Mouse (Mus musculus): ENCODE data around the gene B230118H07Rik. TPM values are rescaled to one million over a fixed set of nuclear protein-coding genes. Genes with fewer than 3 reads are reported as not detected.
"Not testable (repeated sequence)": the region's sequence is repeated elsewhere in the genome, so short reads cannot be mapped to it uniquely, and the experiment has no call there.

Gene B230118H07Rik
- total RNA-seq, 1 experiment = 20.2 TPM

GRCm38 (mm10) chr2:101545593-101545992 is 103.7 kb downstream of the B230118H07Rik start:
- no peak for DNase-seq (ENCODE audit: low read depth, low spot score)
- in situ Hi-C loops (cut with MboI; ENCODE audit: low sequenced_read_pairs in 2 of 2, unreplicated experiment in 2 of 2) = no loop called here
- H3K9ac ChIP-seq (ENCODE audit: insufficient read depth, low read depth, low read length, poor library complexity, severe bottlenecking) = no peak overlapping the region
- no peak for TF ChIP-seq MAFK (IDR thresholded peaks at IDR 0.05; ENCODE audit: insufficient read depth, low read depth, low read length)
- TF ChIP-seq ZNF384 (IDR thresholded peaks at IDR 0.05; ENCODE audit: low read depth, low read length) = no peak
- no peak for TF ChIP-seq HCFC1 (IDR thresholded peaks at IDR 0.05; ENCODE audit: borderline replicate concordance, insufficient read depth, low read length)
- no peak for TF ChIP-seq CHD2 (IDR thresholded peaks at IDR 0.05; ENCODE audit: low read depth, low read length)
- no peaks in the 10 kb centered on the region for H3K9me3 ChIP-seq (ENCODE audit: control insufficient read depth, insufficient read depth, low read depth, low read length)
- no peaks in the 10 kb centered on the region for H3K4me1 ChIP-seq (ENCODE audit: control insufficient read depth in 2 of 2, insufficient read depth in 2 of 2, low read length in 2 of 2, poor library complexity in 1 of 2)
- no peak overlapping the region for H3K27ac ChIP-seq (ENCODE audit: insufficient read depth, low read depth, low read length, poor library complexity, severe bottlenecking)
- H3K36me3 ChIP-seq (ENCODE audit: control insufficient read depth, insufficient read depth, low read length, poor library complexity, severe bottlenecking) = no peaks in the 10 kb centered on the region
- H3K4me3 ChIP-seq (ENCODE audit: insufficient read depth in 1 of 2, low read depth in 1 of 2, low read length in 2 of 2, poor library complexity in 1 of 2, severe bottlenecking in 1 of 2) = no peak overlapping the region

GRCm38 (mm10) chr2:101543704-101544417 is 105.5 kb downstream of the B230118H07Rik start:
- DNase-seq (ENCODE audit: low read depth, low spot score) = no peak
- no peaks in the 10 kb centered on the region for H3K9me3 ChIP-seq (ENCODE audit: control insufficient read depth, insufficient read depth, low read depth, low read length)
- H3K9ac ChIP-seq (ENCODE audit: insufficient read depth, low read depth, low read length, poor library complexity, severe bottlenecking) = no peak overlapping the region
- TF ChIP-seq MAFK (IDR thresholded peaks at IDR 0.05; ENCODE audit: insufficient read depth, low read depth, low read length) = no peak
- no peak for TF ChIP-seq ZC3H11A (IDR thresholded peaks at IDR 0.05; ENCODE audit: borderline replicate concordance, low read depth, low read length)
- no peak for TF ChIP-seq ZNF384 (IDR thresholded peaks at IDR 0.05; ENCODE audit: low read depth, low read length)
- TF ChIP-seq HCFC1 (IDR thresholded peaks at IDR 0.05; ENCODE audit: borderline replicate concordance, insufficient read depth, low read length) = no peak
- TF ChIP-seq CHD2 (IDR thresholded peaks at IDR 0.05; ENCODE audit: low read depth, low read length) = no peak
- H3K27ac ChIP-seq (ENCODE audit: insufficient read depth, low read depth, low read length, poor library complexity, severe bottlenecking) = no peak overlapping the region
- no peaks in the 10 kb centered on the region for H3K4me1 ChIP-seq (ENCODE audit: control insufficient read depth in 2 of 2, insufficient read depth in 2 of 2, low read length in 2 of 2, poor library complexity in 1 of 2)
- H3K4me3 ChIP-seq (ENCODE audit: insufficient read depth in 1 of 2, low read depth in 1 of 2, low read length in 2 of 2, poor library complexity in 1 of 2, severe bottlenecking in 1 of 2) = no peak overlapping the region
- in situ Hi-C loops (cut with MboI; ENCODE audit: low sequenced_read_pairs in 2 of 2, unreplicated experiment in 2 of 2) = no loop called here
- H3K36me3 ChIP-seq (ENCODE audit: control insufficient read depth, insufficient read depth, low read length, poor library complexity, severe bottlenecking) = no peaks in the 10 kb centered on the region

- H3K9ac ChIP-seq (ENCODE audit: insufficient read depth, low read depth, low read length, poor library complexity, severe bottlenecking); H3K4me3 ChIP-seq (ENCODE audit: insufficient read depth in 1 of 2, low read depth in 1 of 2, low read length in 2 of 2, poor library complexity in 1 of 2, severe bottlenecking in 1 of 2); H3K9me3 ChIP-seq (ENCODE audit: control insufficient read depth, insufficient read depth, low read depth, low read length); in situ Hi-C loops (cut with MboI; ENCODE audit: low sequenced_read_pairs in 2 of 2, unreplicated experiment in 2 of 2); H3K36me3 ChIP-seq (ENCODE audit: control insufficient read depth, insufficient read depth, low read length, poor library complexity, severe bottlenecking); H3K27ac ChIP-seq (ENCODE audit: insufficient read depth, low read depth, low read length, poor library complexity, severe bottlenecking); DNase-seq (ENCODE audit: low read depth, low spot score); H3K4me1 ChIP-seq (ENCODE audit: control insufficient read depth in 2 of 2, insufficient read depth in 2 of 2, low read length in 2 of 2, poor library complexity in 1 of 2): not testable (repeated sequence)
Measured at GRCm38 (mm10) chr2:101536887-101537286, 112.4 kb downstream of the B230118H07Rik start.

- Histone ChIP-seq H3K36me3 (ENCODE audit: control insufficient read depth, insufficient read depth, low read length, poor library complexity, severe bottlenecking) (no peaks in the 10 kb centered on the region), H3K27ac (ENCODE audit: insufficient read depth, low read depth, low read length, poor library complexity, severe bottlenecking) (no peak overlapping the region), H3K4me1 (ENCODE audit: control insufficient read depth in 2 of 2, insufficient read depth in 2 of 2, low read length in 2 of 2, poor library complexity in 1 of 2) (no peaks in the 10 kb centered on the region), H3K9ac (ENCODE audit: insufficient read depth, low read depth, low read length, poor library complexity, severe bottlenecking) (no peak overlapping the region), H3K9me3 (ENCODE audit: control insufficient read depth, insufficient read depth, low read depth, low read length) (no peaks in the 10 kb centered on the region), H3K4me3 (ENCODE audit: insufficient read depth in 1 of 2, low read depth in 1 of 2, low read length in 2 of 2, poor library complexity in 1 of 2, severe bottlenecking in 1 of 2) (no peak overlapping the region)
- TF ChIP-seq MAFK (IDR thresholded peaks at IDR 0.05; ENCODE audit: insufficient read depth, low read depth, low read length) (no peak), CHD2 (IDR thresholded peaks at IDR 0.05; ENCODE audit: low read depth, low read length) (no peak), ZC3H11A (IDR thresholded peaks at IDR 0.05; ENCODE audit: borderline replicate concordance, low read depth, low read length) (no peak), HCFC1 (IDR thresholded peaks at IDR 0.05; ENCODE audit: borderline replicate concordance, insufficient read depth, low read length) (no peak), ZNF384 (IDR thresholded peaks at IDR 0.05; ENCODE audit: low read depth, low read length) (no peak)
- in situ Hi-C loops (cut with MboI; ENCODE audit: low sequenced_read_pairs in 2 of 2, unreplicated experiment in 2 of 2) = no loop called here
- no peak for DNase-seq (ENCODE audit: low read depth, low spot score)
Measured at GRCm38 (mm10) chr2:101533741-101534140, 115.6 kb downstream of the B230118H07Rik start.
